Mouse (Mus musculus) heart, postnatal 0 days (tissue): ENCODE measurements around the gene Prdm16. TPM values are rescaled to one million over a fixed set of nuclear protein-coding genes. Genes with fewer than 3 reads are reported as not detected.

ENCODE experiments used
- ATAC-seq: fragments of 200-750 bp; cut with Nextera tagmentation; 2 replicates; pipeline ENCODE4 v1.8.0; 2017; ENCODE audit warnings: low read depth, moderate number of reproducible peaks, moderate library complexity; ENCODE audit not compliant: insufficient read depth
- DNase-seq: peaks from one replicate; pipeline ENCODE4 v3.0.0-alpha.2; 2016; ENCODE audit warnings: low spot score
- H3K27ac ChIP-seq: fragments of 300-500 bp; sonication (generic); 2 replicates; pipeline ENCODE4 v1.5.1; 2014; ENCODE audit warnings: low read depth, mild to moderate bottlenecking
- H3K27me3 ChIP-seq: fragments of 300-500 bp; sonication (generic); 2 replicates; pipeline ENCODE4 v1.6.1; 2014; ENCODE audit warnings: low read length, mixed read lengths; ENCODE audit not compliant: control insufficient read depth, insufficient read depth
- H3K36me3 ChIP-seq: fragments of 300-500 bp; sonication (generic); replicated peaks from 2 replicates; pipeline ENCODE4 v1.6.1; 2014; ENCODE audit warnings: low read length, mixed read lengths; ENCODE audit not compliant: control insufficient read depth, insufficient read depth
- H3K4me1 ChIP-seq: fragments of 300-500 bp; sonication (generic); 2 replicates; pipeline ENCODE4 v1.6.1; 2014; ENCODE audit warnings: antibody characterized with exemption; ENCODE audit not compliant: control insufficient read depth, insufficient read depth
- H3K4me2 ChIP-seq: fragments of 300-500 bp; sonication (generic); 2 replicates; pipeline ENCODE4 v1.6.1; 2014; ENCODE audit warnings: low read depth, mild to moderate bottlenecking, low read length, moderate library complexity
- H3K4me3 ChIP-seq: fragments of 300-500 bp; sonication (generic); 2 replicates; pipeline ENCODE4 v1.5.1; 2014; ENCODE audit warnings: low read depth, low read length
- H3K9ac ChIP-seq: fragments of 300-500 bp; sonication (generic); replicated peaks from 2 replicates; pipeline ENCODE4 v1.6.1; 2014; ENCODE audit warnings: low read depth, low read length, mixed read lengths
- H3K9me3 ChIP-seq: fragments of 300-500 bp; sonication (generic); replicated peaks from 2 replicates; pipeline ENCODE4 v1.6.1; 2016; ENCODE audit warnings: low read length; ENCODE audit not compliant: control insufficient read depth
- CTCF ChIP-seq: IDR thresholded peaks from 2 replicates; pipeline ENCODE4 v1.5.1; 2016; ENCODE audit warnings: antibody characterized with exemption, control low read depth, low read depth
- EP300 ChIP-seq: IDR thresholded peaks from 2 replicates; pipeline ENCODE4 v1.6.1; 2016; ENCODE audit warnings: antibody characterized with exemption, low read depth
- WGBS: fragments of 180-500 bp; shearing (Covaris S2); extraction: QIAGEN DNeasy Blood & Tissue Kit; methylation state at CpG from one replicate; pipeline ENCODE4 v1.1.7; 2014; 5-methylcytosine and 5-hydroxymethylcytosine counted together
- polyA plus RNA-seq: library from polyadenylated mRNA; unstranded; fragments of >200 nt; fragmentation: Nextera tagmentation; extraction: Ambion mirVana; gene quantifications from 2 replicates; pipeline ENCODE4 v1.2.1, GENCODE M21; 2015
- total RNA-seq: library from RNA; depleted of rRNA; stranded (reverse); fragments of >200 nt; gene quantifications from 2 replicates; pipeline ENCODE4 v1.2.3, GENCODE M21; 2014; ENCODE audit warnings: low replicate concordance

Prdm16 gene
- total and polyA plus RNA-seq, 2 experiments from 2014 or later: 9.3 to 14.7 TPM

- H3K9ac ChIP-seq: no peak overlapping the region
- no peak overlapping the region for H3K4me3 ChIP-seq
- peaks cover 67% of the 10 kb centered on the region for H3K4me1 ChIP-seq
- TF ChIP-seq EP300: no peak
- TF ChIP-seq CTCF: 0 out of 2 replicates have a peak, but pooled peaks have one; percentile 21
- DNase-seq (peak; percentile 91), ATAC-seq (peak; percentile 62)
- no peaks in the 10 kb centered on the region for H3K36me3 ChIP-seq
- H3K27me3 ChIP-seq: no peaks in the 10 kb centered on the region
- WGBS: 38% methylated on average over 29 of the region's 29 CpGs
- H3K9me3 ChIP-seq: no peaks in the 10 kb centered on the region
- peak overlapping the region; percentile 94 for H3K27ac ChIP-seq
- peak overlapping the region; percentile 39 for H3K4me2 ChIP-seq
These were observed 136.8 kb downstream of the Prdm16 start for GRCm38 (mm10) chr4:154499701-154500523.

GRCm38 (mm10) chr4:154497423-154498175 lies 139.1 kb downstream of the Prdm16 start:
- WGBS: 31% methylated on average over 4 of the region's 4 CpGs
- Histone ChIP-seq H3K4me3 (no peak overlapping the region), H3K4me1 (peaks cover 57% of the 10 kb centered on the region), H3K27ac (peak overlapping the region; percentile 94), H3K36me3 (no peaks in the 10 kb centered on the region), H3K4me2 (no peak overlapping the region), H3K9ac (no peak overlapping the region), H3K9me3 (no peaks in the 10 kb centered on the region), H3K27me3 (no peaks in the 10 kb centered on the region)
- ATAC-seq (0 out of 2 replicates have a peak, but pooled peaks have one; percentile 1), DNase-seq (no peak)
- TF ChIP-seq EP300 (no peak), CTCF (no peak)

- H3K4me3 ChIP-seq: no peak overlapping the region
- H3K27ac ChIP-seq: peak overlapping the region; percentile 94
- peak; percentile 92 for ATAC-seq
- H3K4me1 ChIP-seq: peaks cover 51% of the 10 kb centered on the region
- 6% methylated on average over 7 of the region's 7 CpGs for WGBS
- no peak overlapping the region for H3K4me2 ChIP-seq
- peak; percentile 93 for DNase-seq
- H3K27me3 ChIP-seq: no peaks in the 10 kb centered on the region
- TF ChIP-seq CTCF (no peak), EP300 (no peak)
- no peaks in the 10 kb centered on the region for H3K36me3 ChIP-seq
- H3K9me3 ChIP-seq: no peaks in the 10 kb centered on the region
- H3K9ac ChIP-seq: 0 out of 2 replicates have a peak overlapping the region, but pooled peaks have one; percentile 32
These were observed 139.7 kb downstream of the Prdm16 start for GRCm38 (mm10) chr4:154496991-154497390.

GRCm38 (mm10) chr4:154496522-154496921 lies 140.2 kb downstream of the Prdm16 start:
- H3K36me3 ChIP-seq: no peaks in the 10 kb centered on the region
- no peaks in the 10 kb centered on the region for H3K27me3 ChIP-seq
- H3K4me3 ChIP-seq: no peak overlapping the region
- H3K4me1 ChIP-seq: peaks cover 46% of the 10 kb centered on the region
- WGBS: 72% methylated on average over 5 of the region's 5 CpGs
- ATAC-seq: no peak
- peak overlapping the region; percentile 94 for H3K27ac ChIP-seq
- H3K4me2 ChIP-seq: no peak overlapping the region
- no peaks in the 10 kb centered on the region for H3K9me3 ChIP-seq
- DNase-seq: no peak
- no peak for TF ChIP-seq EP300
- no peak for TF ChIP-seq CTCF
- H3K9ac ChIP-seq: 0 out of 2 replicates have a peak overlapping the region, but pooled peaks have one; percentile 32

GRCm38 (mm10) chr4:154493996-154494395 lies 142.7 kb downstream of the Prdm16 start:
- no peak overlapping the region for H3K4me3 ChIP-seq
- ATAC-seq (no peak), DNase-seq (no peak)
- no peaks in the 10 kb centered on the region for H3K9me3 ChIP-seq
- H3K9ac ChIP-seq: no peak overlapping the region
- no peaks in the 10 kb centered on the region for H3K36me3 ChIP-seq
- H3K4me1 ChIP-seq: peaks cover 39% of the 10 kb centered on the region
- H3K27ac ChIP-seq: no peak overlapping the region
- H3K27me3 ChIP-seq: no peaks in the 10 kb centered on the region
- WGBS: 42% methylated on average over 4 of the region's 4 CpGs
- TF ChIP-seq EP300: no peak
- no peak for TF ChIP-seq CTCF
- no peak overlapping the region for H3K4me2 ChIP-seq
